Mouse (Mus musculus) CH12.LX (cell line): ENCODE data around the gene 9930022D16Rik.

Experiments used
- CTCF ChIP-seq, 2 experiments: IDR thresholded peaks in 1 of 2; conservative IDR thresholded peaks in 1 of 2; 2 replicates each; pipeline ENCODE4 v1.5.1; 2011 to 2012; ENCODE audit warnings: low read depth in 2 of 2, low read length in 2 of 2, improper control_type of control experiment in 1 of 2, inconsistent platforms in 1 of 2, mild to moderate bottlenecking in 1 of 2, moderate library complexity in 1 of 2
- EP300 ChIP-seq: IDR thresholded peaks from 2 replicates; pipeline ENCODE4 v1.6.1; 2011; ENCODE audit warnings: low read length, improper control_type of control experiment
- HCFC1 ChIP-seq: IDR thresholded peaks from 2 replicates; pipeline ENCODE4 v1.6.1; 2012; ENCODE audit warnings: low read depth, mild to moderate bottlenecking, inconsistent platforms, low read length, improper control_type of control experiment
- TBP ChIP-seq: conservative IDR thresholded peaks from 2 replicates; pipeline ENCODE4 v1.6.1; 2011; ENCODE audit warnings: low read depth, low read length, improper control_type of control experiment

DNA sequence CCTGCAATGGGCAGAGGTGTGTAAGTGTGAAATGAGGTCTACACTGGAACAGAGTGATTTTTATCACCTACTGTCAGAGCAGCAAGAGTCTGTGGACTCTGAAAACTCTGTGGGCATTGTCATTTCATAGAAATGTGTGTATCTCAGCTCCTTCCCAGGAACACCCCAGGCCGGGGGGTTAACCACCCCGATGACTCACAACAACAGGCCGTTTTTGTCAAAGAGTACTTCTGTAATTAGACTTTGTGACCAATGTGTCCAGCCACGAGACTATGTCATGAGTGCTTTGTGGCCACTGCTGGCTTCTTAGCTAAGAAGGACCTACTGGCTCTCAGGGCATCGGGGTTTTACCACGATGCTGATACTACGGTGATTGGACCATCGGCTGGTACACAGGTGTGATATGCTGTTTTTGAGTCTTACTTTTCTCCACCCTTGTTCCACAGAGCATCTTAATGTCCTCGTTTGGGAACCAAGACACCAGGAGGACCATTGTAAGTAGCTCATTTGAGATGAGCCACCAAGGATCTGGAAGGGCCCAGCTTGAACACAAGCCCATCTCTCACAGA lies 3.8 kb downstream of the 9930022D16Rik start:
- TF ChIP-seq TBP (no peak), CTCF (conservative IDR thresholded peaks at IDR 0.05 in 1 of 2, IDR thresholded peaks at IDR 0.05 in 1 of 2; ENCODE audit: low read depth in 2 of 2, low read length in 2 of 2) (no peak), HCFC1 (no peak), EP300 (0 out of 2 replicates have a peak, but pooled peaks have one; percentile 18)
